Mouse (Mus musculus) frontal cortex, adult 2 months (tissue): ENCODE measurements around the gene Pheta1. TPM values are rescaled to one million over a fixed set of nuclear protein-coding genes. Genes with fewer than 3 reads are reported as not detected.

Source experiments
- DNase-seq, 2 experiments: peaks; one replicate each; pipeline ENCODE4 v3.0.0; 2022; ENCODE audit warnings: low spot score in 1 of 2; ENCODE audit errors: extremely low spot score in 1 of 2
- polyA plus RNA-seq: library from polyadenylated mRNA; depleted of rRNA; stranded (reverse); fragments of >200 nt; gene quantifications from 2 replicates; pipeline ENCODE4 v1.2.3, GENCODE M21; 2012

The Pheta1 gene
- polyA plus RNA-seq, 1 experiment, result 15.1 TPM

- DNase-seq, result no peak
These were observed 25.1 kb upstream of the Pheta1 start for GRCm38 (mm10) chr5:121823668-121824067.

- DNase-seq, result no peak
These were observed 24.7 kb upstream of the Pheta1 start for GRCm38 (mm10) chr5:121824121-121824520.

GRCm38 (mm10) chr5:121825606-121826005 is 23.2 kb upstream of the Pheta1 start:
- no peak for DNase-seq

- no peak for DNase-seq
These were observed 20.9 kb upstream of the Pheta1 start for GRCm38 (mm10) chr5:121827876-121828275.

- peak in 1 of 2 experiments; percentile 58 for DNase-seq
These were observed 20.0 kb upstream of the Pheta1 start for GRCm38 (mm10) chr5:121828491-121829432.

GRCm38 (mm10) chr5:121831002-121831601 is 17.7 kb upstream of the Pheta1 start:
- DNase-seq, result no peak

- DNase-seq, result no peak
These were observed 16.2 kb upstream of the Pheta1 start for GRCm38 (mm10) chr5:121832376-121833155.

- DNase-seq, result no peak
These were observed 15.6 kb upstream of the Pheta1 start for GRCm38 (mm10) chr5:121833159-121833558.

GRCm38 (mm10) chr5:121833572-121834240 is 15.1 kb upstream of the Pheta1 start:
- DNase-seq, result no peak

GRCm38 (mm10) chr5:121834241-121834606 is 14.6 kb upstream of the Pheta1 start:
- no peak for DNase-seq

- DNase-seq, result no peak
These were observed 13.6 kb upstream of the Pheta1 start for GRCm38 (mm10) chr5:121834991-121835747.

GRCm38 (mm10) chr5:121835949-121836691 is 12.7 kb upstream of the Pheta1 start:
- peak in 1 of 2 experiments; percentile 52 for DNase-seq

GRCm38 (mm10) chr5:121836692-121837415 is 11.9 kb upstream of the Pheta1 start:
- peak; percentile 57 to 80 for DNase-seq

- peak in 1 of 2 experiments; percentile 48 for DNase-seq
These were observed 11.1 kb upstream of the Pheta1 start, which contains the start of gene Sh2b3 for GRCm38 (mm10) chr5:121837441-121838340. Sh2b3 (minus strand) TSS chr5:121837646.

GRCm38 (mm10) chr5:121838341-121839127 is 10.2 kb upstream of the Pheta1 start:
- DNase-seq, result no peak

GRCm38 (mm10) chr5:121839128-121839473 is 9.7 kb upstream of the Pheta1 start:
- DNase-seq, result no peak

GRCm38 (mm10) chr5:121841516-121841915 is 7.3 kb upstream of the Pheta1 start:
- DNase-seq, result no peak
